Mouse (Mus musculus): Measurements from ENCODE around the gene Myom3. TPM values are rescaled to one million over a fixed set of nuclear protein-coding genes. Genes with fewer than 3 reads are reported as not detected.

Myom3 gene
- total and polyA plus RNA-seq, 3 experiments = not detected

- Histone ChIP-seq H3K9ac (ENCODE audit: control insufficient read depth, low read depth, low read length, poor library complexity, severe bottlenecking) (no peak overlapping the region), H3K36me3 (ENCODE audit: control insufficient read depth in 1 of 2, insufficient read depth in 2 of 2, low read length in 2 of 2) (no peaks in the 10 kb centered on the region), H3K4me1 (ENCODE audit: control insufficient read depth in 1 of 2, insufficient read depth in 2 of 2, low read length in 2 of 2) (no peaks in the 10 kb centered on the region), H3K79me2 (ENCODE audit: control insufficient read depth, insufficient read depth, low read length, poor library complexity) (no peaks in the 10 kb centered on the region), H3K27me3 (ENCODE audit: control insufficient read depth in 1 of 2, insufficient read depth in 2 of 2, low read length in 2 of 2) (peaks cover 0 to 5% of the 10 kb centered on the region in 2 experiments), H3K9me3 (replicated peaks; ENCODE audit: insufficient read depth, low read length) (no peaks in the 10 kb centered on the region), H3K27ac (ENCODE audit: control insufficient read depth, low read depth, low read length) (no peak overlapping the region), H3K4me3 (ENCODE audit: control insufficient read depth in 1 of 2, insufficient read depth in 1 of 2, low read depth in 2 of 2, low read length in 2 of 2) (no peak overlapping the region)
- no peak for TF ChIP-seq CHD2 (IDR thresholded peaks at IDR 0.05; ENCODE audit: low read length)
- no peak for TF ChIP-seq POLR2AphosphoS5 (IDR thresholded peaks at IDR 0.05; ENCODE audit: borderline replicate concordance, low read depth, low read length)
- no peak for TF ChIP-seq POLR2A (IDR thresholded peaks at IDR 0.05; ENCODE audit: control insufficient read depth in 1 of 2, insufficient read depth in 1 of 2, low read depth in 1 of 2, low read length in 2 of 2, poor library complexity in 1 of 2)
- no peak for TF ChIP-seq ZNF384 (IDR thresholded peaks at IDR 0.05; ENCODE audit: low read depth, low read length)
- TF ChIP-seq MEF2A (IDR thresholded peaks at IDR 0.05; ENCODE audit: extremely low read depth, insufficient replicate concordance, low read depth, low read length, poor library complexity, severe bottlenecking) = no peak
- DNase-seq (ENCODE audit: low read depth, low spot score) = no peak
Observed at GRCm38 (mm10) chr4:135764700-135765099, 5.2 kb downstream of the Myom3 start.

GRCm38 (mm10) chr4:135765707-135766106 is 6.2 kb downstream of the Myom3 start:
- DNase-seq (ENCODE audit: low read depth, low spot score) = no peak
- no peak overlapping the region for H3K27ac ChIP-seq (ENCODE audit: control insufficient read depth, low read depth, low read length)
- no peaks in the 10 kb centered on the region for H3K9me3 ChIP-seq (replicated peaks; ENCODE audit: insufficient read depth, low read length)
- no peak overlapping the region for H3K4me3 ChIP-seq (ENCODE audit: control insufficient read depth in 1 of 2, insufficient read depth in 1 of 2, low read depth in 2 of 2, low read length in 2 of 2)
- H3K4me1 ChIP-seq (ENCODE audit: control insufficient read depth in 1 of 2, insufficient read depth in 2 of 2, low read length in 2 of 2) = no peaks in the 10 kb centered on the region
- TF ChIP-seq USF1 (IDR thresholded peaks at IDR 0.05; ENCODE audit: low read depth, low read length) (no peak), CTCF (IDR thresholded peaks at IDR 0.05 in 2 of 3, conservative IDR thresholded peaks at IDR 0.05 in 1 of 3; ENCODE audit: control insufficient read depth in 1 of 3, insufficient read depth in 1 of 3, low read depth in 2 of 3, low read length in 3 of 3, poor library complexity in 1 of 3, severe bottlenecking in 1 of 3) (no peak), ZNF384 (IDR thresholded peaks at IDR 0.05; ENCODE audit: low read depth, low read length) (no peak), MEF2A (IDR thresholded peaks at IDR 0.05; ENCODE audit: extremely low read depth, insufficient replicate concordance, low read depth, low read length, poor library complexity, severe bottlenecking) (no peak), RAD21 (IDR thresholded peaks at IDR 0.05; ENCODE audit: low read depth, low read length) (no peak), POLR2AphosphoS5 (IDR thresholded peaks at IDR 0.05; ENCODE audit: borderline replicate concordance, low read depth, low read length) (no peak), TCF12 (IDR thresholded peaks at IDR 0.05; ENCODE audit: low read depth, low read length) (no peak), ELF1 (IDR thresholded peaks at IDR 0.05; ENCODE audit: low read depth, low read length) (no peak), SMC3 (IDR thresholded peaks at IDR 0.05; ENCODE audit: low read depth, low read length) (no peak), NELFE (IDR thresholded peaks at IDR 0.05; ENCODE audit: low read depth, low read length) (no peak), UBTF (IDR thresholded peaks at IDR 0.05; ENCODE audit: borderline replicate concordance, insufficient read depth, low read depth, low read length) (no peak), TBP (IDR thresholded peaks at IDR 0.05; ENCODE audit: low read depth, low read length) (no peak)
- H3K27me3 ChIP-seq (ENCODE audit: control insufficient read depth in 1 of 2, insufficient read depth in 2 of 2, low read length in 2 of 2) = peaks cover 0 to 2% of the 10 kb centered on the region in 2 experiments; a peak in 3 of 4 replicates
- H3K79me2 ChIP-seq (ENCODE audit: control insufficient read depth, insufficient read depth, low read length, poor library complexity) = no peaks in the 10 kb centered on the region
- H3K36me3 ChIP-seq (ENCODE audit: control insufficient read depth in 1 of 2, insufficient read depth in 2 of 2, low read length in 2 of 2) = no peaks in the 10 kb centered on the region
- no peak overlapping the region for H3K9ac ChIP-seq (ENCODE audit: control insufficient read depth, low read depth, low read length, poor library complexity, severe bottlenecking)

GRCm38 (mm10) chr4:135766976-135767375 is 7.5 kb downstream of the Myom3 start:
- Histone ChIP-seq H3K36me3 (ENCODE audit: control insufficient read depth in 1 of 2, insufficient read depth in 2 of 2, low read length in 2 of 2) (no peaks in the 10 kb centered on the region), H3K27ac (ENCODE audit: control insufficient read depth, low read depth, low read length) (no peak overlapping the region), H3K9ac (ENCODE audit: control insufficient read depth, low read depth, low read length, poor library complexity, severe bottlenecking) (no peak overlapping the region), H3K79me2 (ENCODE audit: control insufficient read depth, insufficient read depth, low read length, poor library complexity) (no peaks in the 10 kb centered on the region), H3K27me3 (ENCODE audit: control insufficient read depth in 1 of 2, insufficient read depth in 2 of 2, low read length in 2 of 2) (no peaks in the 10 kb centered on the region; a peak in 2 of 4 replicates), H3K9me3 (replicated peaks; ENCODE audit: insufficient read depth, low read length) (no peaks in the 10 kb centered on the region), H3K4me1 (ENCODE audit: control insufficient read depth in 1 of 2, insufficient read depth in 2 of 2, low read length in 2 of 2) (no peaks in the 10 kb centered on the region), H3K4me3 (ENCODE audit: control insufficient read depth in 1 of 2, insufficient read depth in 1 of 2, low read depth in 2 of 2, low read length in 2 of 2) (no peak overlapping the region)
- TF ChIP-seq CHD1 (IDR thresholded peaks at IDR 0.05; ENCODE audit: low read depth, low read length) = no peak
- no peak for TF ChIP-seq GATA1 (IDR thresholded peaks at IDR 0.05; ENCODE audit: low read depth, low read length)
- TF ChIP-seq USF2 (IDR thresholded peaks at IDR 0.05; ENCODE audit: borderline replicate concordance in 1 of 2, insufficient read depth in 1 of 2, low read depth in 1 of 2, low read length in 2 of 2) = no peak
- TF ChIP-seq USF1 (IDR thresholded peaks at IDR 0.05; ENCODE audit: low read depth, low read length) = no peak
- TF ChIP-seq MXI1 (IDR thresholded peaks at IDR 0.05; ENCODE audit: low read depth, low read length) = no peak
- TF ChIP-seq POLR2A (IDR thresholded peaks at IDR 0.05; ENCODE audit: control insufficient read depth in 1 of 2, insufficient read depth in 1 of 2, low read depth in 1 of 2, low read length in 2 of 2, poor library complexity in 1 of 2) = no peak
- no peak for TF ChIP-seq SIN3A (IDR thresholded peaks at IDR 0.05; ENCODE audit: low read length)
- TF ChIP-seq ZNF384 (IDR thresholded peaks at IDR 0.05; ENCODE audit: low read depth, low read length) = no peak
- no peak for TF ChIP-seq NELFE (IDR thresholded peaks at IDR 0.05; ENCODE audit: low read depth, low read length)
- no peak for DNase-seq (ENCODE audit: low read depth, low spot score)
